Mouse (Mus musculus) limb, embryonic 14.5 days (tissue): Measurements from ENCODE around the gene 4933411K16Rik. TPM values are rescaled to one million over a fixed set of nuclear protein-coding genes. Genes with fewer than 3 reads are reported as not detected.
A peak's percentile ranks its signal among the peaks of the same experiment; 100 is the strongest.

Experiments used
- ATAC-seq: fragments of 200-750 bp; cut with Nextera tagmentation; 2 replicates; pipeline ENCODE4 v1.8.0; 2017; ENCODE audit warnings: low read depth, moderate number of reproducible peaks, moderate TSS enrichment; ENCODE audit not compliant: low FRiP score
- DNase-seq: peaks from one replicate; pipeline ENCODE4 v3.0.0-alpha.2; 2015; ENCODE audit warnings: low spot score
- H3K27ac ChIP-seq: fragments of 300-500 bp; sonication (generic); replicated peaks from 2 replicates; pipeline ENCODE4 v1.5.1; 2014; ENCODE audit warnings: low read depth, mild to moderate bottlenecking, low read length, moderate library complexity, mixed read lengths
- H3K27me3 ChIP-seq: fragments of 300-500 bp; sonication (generic); 2 replicates; pipeline ENCODE4 v1.6.1; 2014; ENCODE audit warnings: low read length, mixed read lengths; ENCODE audit not compliant: control insufficient read depth, insufficient read depth
- H3K36me3 ChIP-seq: fragments of 300-500 bp; sonication (generic); 2 replicates; pipeline ENCODE4 v1.6.1; 2014; ENCODE audit warnings: mild to moderate bottlenecking, low read length, moderate library complexity, mixed read lengths; ENCODE audit not compliant: control insufficient read depth, insufficient read depth
- H3K4me1 ChIP-seq: fragments of 300-500 bp; sonication (generic); 2 replicates; pipeline ENCODE4 v1.6.1; 2014; ENCODE audit warnings: antibody characterized with exemption, low read length, mixed read lengths; ENCODE audit not compliant: control insufficient read depth, insufficient read depth
- H3K4me2 ChIP-seq: fragments of 300-500 bp; sonication (generic); replicated peaks from 2 replicates; pipeline ENCODE4 v1.6.1; 2014; ENCODE audit warnings: low read depth, mild to moderate bottlenecking, low read length, moderate library complexity; ENCODE audit not compliant: severe bottlenecking
- H3K4me3 ChIP-seq: fragments of 300-500 bp; sonication (generic); replicated peaks from 2 replicates; pipeline ENCODE4 v1.5.1; 2014; ENCODE audit warnings: low read length
- H3K9ac ChIP-seq: fragments of 300-500 bp; sonication (generic); 2 replicates; pipeline ENCODE4 v1.6.1; 2014; ENCODE audit warnings: mild to moderate bottlenecking, low read depth, low read length, moderate library complexity; ENCODE audit not compliant: severe bottlenecking
- H3K9me3 ChIP-seq: fragments of 300-500 bp; sonication (generic); 2 replicates; pipeline ENCODE4 v1.6.1; 2016; ENCODE audit warnings: low read length; ENCODE audit not compliant: control insufficient read depth
- POLR2A ChIP-seq: fragments of 200-500 bp; IDR thresholded peaks from 2 replicates; pipeline ENCODE4 v1.8.0; 2012; ENCODE audit warnings: inconsistent platforms, mild to moderate bottlenecking, moderate library complexity, borderline replicate concordance; ENCODE audit not compliant: insufficient read depth, insufficient read length; ENCODE audit errors: extremely low read depth
- WGBS: fragments of 180-500 bp; shearing (Covaris S2); extraction: QIAGEN DNeasy Blood & Tissue Kit; methylation state at CpG from one replicate; pipeline ENCODE4 v1.1.7; 2014; 5-methylcytosine and 5-hydroxymethylcytosine counted together
- polyA plus RNA-seq, 2 experiments: library from polyadenylated mRNA; depleted of rRNA in 1 of 2; stranded (reverse) in 1 of 2; unstranded in 1 of 2; fragments of >200 nt; fragmentation: Nextera tagmentation in 1 of 2; extraction: Ambion mirVana in 1 of 2; gene quantifications; 2 replicates each; pipeline versions ENCODE4 v1.2.1 to v1.2.3; 2012 to 2014

4933411K16Rik gene
- polyA plus RNA-seq, 2 experiments = 0.34 TPM; not detected in 1

- 21% methylated on average over 23 of the region's 23 CpGs for WGBS
- no peak within 1 kb of the TSS for H3K27ac ChIP-seq
- H3K9me3 ChIP-seq = no peaks in the 10 kb centered on the region
- H3K4me1 ChIP-seq = peaks cover 5% of the 10 kb centered on the region
- peak within 1 kb of the TSS; percentile 48 for H3K4me2 ChIP-seq
- H3K4me3 ChIP-seq = peak within 1 kb of the TSS; percentile 34
- peak within 1 kb of the TSS; percentile 40 for H3K9ac ChIP-seq
- no peaks in the 10 kb centered on the region for H3K27me3 ChIP-seq
- no peaks in the 10 kb centered on the region for H3K36me3 ChIP-seq
- DNase-seq (peak; percentile 83), ATAC-seq (peak; percentile 90)
- TF ChIP-seq POLR2A = no peak
These were observed 6.6 kb upstream of the 4933411K16Rik start, which contains the start of gene Hoga1 for GRCm38 (mm10) chr19:42045269-42046102. Gene Hoga1 (plus strand): TSS chr19:42045610.

GRCm38 (mm10) chr19:42050251-42050650, 1.8 kb upstream of the 4933411K16Rik start:
- DNase-seq = no peak
- Histone ChIP-seq H3K27me3 (no peaks in the 10 kb centered on the region), H3K27ac (no peak overlapping the region), H3K4me2 (no peak overlapping the region), H3K4me1 (peaks cover 5% of the 10 kb centered on the region), H3K36me3 (no peaks in the 10 kb centered on the region), H3K9ac (no peak overlapping the region), H3K4me3 (no peak overlapping the region), H3K9me3 (no peaks in the 10 kb centered on the region)
- no peak for ATAC-seq
- 70% methylated on average over 1 of the region's 1 CpGs for WGBS
- TF ChIP-seq POLR2A = no peak

DNA sequence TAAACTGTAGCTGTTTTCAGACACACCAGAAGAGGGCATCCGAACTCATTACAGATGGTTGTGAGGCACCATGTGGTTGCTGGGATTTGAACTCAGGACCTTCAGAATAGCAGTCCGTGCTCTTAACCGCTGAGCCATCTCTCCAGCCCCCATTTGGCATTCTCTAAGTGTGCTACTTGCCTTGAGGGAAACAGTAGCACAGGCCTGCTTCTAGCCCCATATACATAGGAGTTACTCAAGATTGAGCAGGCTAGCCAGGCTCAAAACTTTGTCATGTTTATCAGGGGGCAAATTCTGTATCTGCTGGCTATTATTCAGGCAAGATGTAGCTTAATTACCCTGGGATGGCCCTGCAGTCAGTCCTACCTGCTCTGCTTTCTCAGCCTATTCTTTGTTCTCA, 697 bp upstream of the 4933411K16Rik start:
- H3K9me3 ChIP-seq = no peaks in the 10 kb centered on the region
- no peak overlapping the region for H3K4me3 ChIP-seq
- no peak for TF ChIP-seq POLR2A
- H3K27ac ChIP-seq = no peak overlapping the region
- no peaks in the 10 kb centered on the region for H3K4me1 ChIP-seq
- 92% methylated on average over 3 of the region's 3 CpGs for WGBS
- no peak overlapping the region for H3K4me2 ChIP-seq
- ATAC-seq (no peak), DNase-seq (no peak)
- H3K9ac ChIP-seq = no peak overlapping the region
- no peaks in the 10 kb centered on the region for H3K36me3 ChIP-seq
- no peaks in the 10 kb centered on the region for H3K27me3 ChIP-seq

GRCm38 (mm10) chr19:42054255-42054654, 2.2 kb downstream of the 4933411K16Rik start:
- no peak overlapping the region for H3K27ac ChIP-seq
- no peak for TF ChIP-seq POLR2A
- no peak overlapping the region for H3K9ac ChIP-seq
- H3K9me3 ChIP-seq = no peaks in the 10 kb centered on the region
- DNase-seq (no peak), ATAC-seq (no peak)
- H3K36me3 ChIP-seq = no peaks in the 10 kb centered on the region
- WGBS = 88% methylated on average over 6 of the region's 6 CpGs
- H3K4me1 ChIP-seq = no peaks in the 10 kb centered on the region
- H3K4me2 ChIP-seq = no peak overlapping the region
- no peak overlapping the region for H3K4me3 ChIP-seq
- H3K27me3 ChIP-seq = no peaks in the 10 kb centered on the region

GRCm38 (mm10) chr19:42055881-42056280, 3.8 kb downstream of the 4933411K16Rik start:
- no peak for TF ChIP-seq POLR2A
- Histone ChIP-seq H3K4me2 (no peak overlapping the region), H3K36me3 (no peaks in the 10 kb centered on the region), H3K27me3 (no peaks in the 10 kb centered on the region), H3K4me3 (no peak overlapping the region), H3K4me1 (no peaks in the 10 kb centered on the region), H3K27ac (no peak overlapping the region), H3K9me3 (no peaks in the 10 kb centered on the region), H3K9ac (no peak overlapping the region)
- 45% methylated on average over 2 of the region's 2 CpGs for WGBS
- no peak for ATAC-seq
- DNase-seq = no peak
